Mouse (Mus musculus): ENCODE measurements around the gene Ica1l. TPM values are rescaled to one million over a fixed set of nuclear protein-coding genes. Genes with fewer than 3 reads are reported as not detected.

Ica1l gene
- polyA plus RNA-seq, 1 experiment from 2014 or later: 1.9 TPM

DNA sequence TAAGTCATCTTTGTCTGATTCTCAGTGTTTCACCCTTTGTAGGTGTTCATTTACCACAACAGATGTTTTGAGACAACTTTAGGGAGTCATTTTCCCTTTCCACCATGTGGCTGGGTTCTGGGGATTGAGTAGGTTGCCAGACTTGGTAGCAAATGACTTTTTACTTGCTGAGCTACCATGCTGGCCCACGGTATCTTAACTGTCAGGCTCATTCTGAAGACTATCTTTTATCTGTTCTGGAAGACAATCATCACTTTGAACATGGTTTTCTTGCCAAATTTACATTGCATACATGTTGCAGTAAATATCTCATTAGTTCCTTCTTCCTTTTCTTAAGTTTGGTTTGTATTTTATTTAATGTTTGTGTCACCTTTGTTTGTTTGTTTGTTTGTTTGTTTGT is 97.0 kb downstream of the Ica1l start:
- no peak overlapping the region for H3K4me3 ChIP-seq (ENCODE audit: low read depth, low read length)
- no peak overlapping the region for H3K9ac ChIP-seq (ENCODE audit: low read depth, low read length)
- peaks cover 7% of the 10 kb centered on the region; the same call in 1 of the 2 replicates for H3K4me1 ChIP-seq (ENCODE audit: control insufficient read depth, insufficient read depth, low read length)
- H3K36me3 ChIP-seq (ENCODE audit: control insufficient read depth, insufficient read depth, low read length): peaks cover 18% of the 10 kb centered on the region
- no peak overlapping the region for H3K4me2 ChIP-seq (ENCODE audit: low read depth, low read length)
- DNase-seq (ENCODE audit: low spot score) (no peak), ATAC-seq (ENCODE audit: low read depth) (no peak)
- H3K27ac ChIP-seq (replicated peaks; ENCODE audit: low read depth, low read length): no peak overlapping the region
- no peaks in the 10 kb centered on the region for H3K27me3 ChIP-seq (replicated peaks; ENCODE audit: control insufficient read depth, insufficient read depth, low read length)
- 71% methylated on average over 1 of the region's 1 CpGs for WGBS
- H3K9me3 ChIP-seq (ENCODE audit: control insufficient read depth, low read length): no peaks in the 10 kb centered on the region

DNA sequence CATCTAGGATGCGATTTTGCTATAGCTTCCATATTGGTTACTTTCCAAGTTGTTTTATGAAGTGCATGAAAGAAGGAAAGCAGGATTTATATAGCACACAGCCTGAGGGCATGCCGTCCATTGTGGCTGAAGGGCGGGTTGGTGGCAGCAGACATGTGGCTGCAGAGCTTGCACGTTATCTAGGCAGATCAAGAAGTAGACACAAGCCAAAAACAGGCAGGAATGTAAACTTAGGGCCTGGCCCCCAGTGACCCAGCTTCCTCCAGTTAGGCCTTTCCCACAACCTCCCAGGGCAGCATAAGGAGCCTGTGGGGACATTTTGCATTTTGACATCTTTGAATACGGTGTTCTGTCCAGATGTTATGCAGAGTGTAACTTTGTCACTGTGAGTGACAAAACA is 99.2 kb downstream of the Ica1l start:
- H3K4me2 ChIP-seq (ENCODE audit: low read depth, low read length): no peak overlapping the region

GRCm38 (mm10) chr1:59942057-59942790 is 100.8 kb downstream of the Ica1l start:
- Histone ChIP-seq H3K9me3 (ENCODE audit: control insufficient read depth, low read length) (no peaks in the 10 kb centered on the region), H3K9ac (ENCODE audit: low read depth, low read length) (no peak overlapping the region), H3K4me3 (ENCODE audit: low read depth, low read length) (no peak overlapping the region), H3K36me3 (ENCODE audit: control insufficient read depth, insufficient read depth, low read length) (no peaks in the 10 kb centered on the region), H3K4me2 (ENCODE audit: low read depth, low read length) (no peak overlapping the region), H3K27ac (replicated peaks; ENCODE audit: low read depth, low read length) (no peak overlapping the region), H3K27me3 (replicated peaks; ENCODE audit: control insufficient read depth, insufficient read depth, low read length) (no peaks in the 10 kb centered on the region), H3K4me1 (ENCODE audit: control insufficient read depth, insufficient read depth, low read length) (peaks cover 7% of the 10 kb centered on the region; the same call in 1 of the 2 replicates)
- DNase-seq (ENCODE audit: low spot score) (no peak), ATAC-seq (ENCODE audit: low read depth) (no peak)
- 67% methylated on average over 6 of the region's 6 CpGs for WGBS

More for the DNA sequence above, 99.2 kb downstream of the Ica1l start:
- Histone ChIP-seq H3K9ac (ENCODE audit: low read depth, low read length) (no peak overlapping the region), H3K36me3 (ENCODE audit: control insufficient read depth, insufficient read depth, low read length) (peaks cover 1% of the 10 kb centered on the region; the same call in 1 of the 2 replicates), H3K4me3 (ENCODE audit: low read depth, low read length) (no peak overlapping the region), H3K9me3 (ENCODE audit: control insufficient read depth, low read length) (no peaks in the 10 kb centered on the region), H3K27ac (replicated peaks; ENCODE audit: low read depth, low read length) (no peak overlapping the region), H3K4me1 (ENCODE audit: control insufficient read depth, insufficient read depth, low read length) (peaks cover 7% of the 10 kb centered on the region; the same call in 1 of the 2 replicates), H3K27me3 (replicated peaks; ENCODE audit: control insufficient read depth, insufficient read depth, low read length) (no peaks in the 10 kb centered on the region)
- DNase-seq (ENCODE audit: low spot score) (peak; percentile 2), ATAC-seq (ENCODE audit: low read depth) (no peak)
- WGBS: 42% methylated on average over 5 of the region's 5 CpGs

GRCm38 (mm10) chr1:59941063-59941462 is 101.9 kb downstream of the Ica1l start:
- Histone ChIP-seq H3K27ac (replicated peaks; ENCODE audit: low read depth, low read length) (no peak overlapping the region), H3K27me3 (replicated peaks; ENCODE audit: control insufficient read depth, insufficient read depth, low read length) (no peaks in the 10 kb centered on the region), H3K36me3 (ENCODE audit: control insufficient read depth, insufficient read depth, low read length) (no peaks in the 10 kb centered on the region), H3K4me1 (ENCODE audit: control insufficient read depth, insufficient read depth, low read length) (peaks cover 7% of the 10 kb centered on the region; the same call in 1 of the 2 replicates), H3K4me2 (ENCODE audit: low read depth, low read length) (no peak overlapping the region), H3K4me3 (ENCODE audit: low read depth, low read length) (no peak overlapping the region), H3K9me3 (ENCODE audit: control insufficient read depth, low read length) (no peaks in the 10 kb centered on the region), H3K9ac (ENCODE audit: low read depth, low read length) (no peak overlapping the region)
- DNase-seq (ENCODE audit: low spot score): no peak
- ATAC-seq (ENCODE audit: low read depth): no peak
- WGBS: 94% methylated on average over 1 of the region's 1 CpGs

DNA sequence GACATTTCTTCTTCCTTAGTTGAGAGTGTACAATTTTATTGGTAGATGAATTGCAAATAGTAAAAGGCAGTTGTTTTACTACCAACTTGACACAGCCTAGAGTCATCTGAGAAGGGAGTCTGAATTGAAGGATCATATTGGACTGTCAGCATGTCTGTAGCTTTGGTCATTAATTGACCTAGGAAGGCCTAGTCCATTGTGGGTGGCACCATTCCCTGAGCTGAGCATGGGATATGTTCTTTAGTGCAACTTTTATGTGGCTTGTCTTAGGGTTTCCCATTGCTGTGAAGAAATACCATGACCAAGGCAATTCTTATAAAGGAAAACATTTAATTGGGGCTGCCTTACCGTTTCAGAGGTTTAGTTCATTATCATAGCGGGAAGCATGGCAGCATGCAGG is 110.0 kb downstream of the Ica1l start:
- H3K36me3 ChIP-seq (ENCODE audit: control insufficient read depth, insufficient read depth, low read length): no peaks in the 10 kb centered on the region
- ATAC-seq (ENCODE audit: low read depth): no peak
- 92% methylated on average over 2 of the region's 2 CpGs for WGBS
- no peaks in the 10 kb centered on the region for H3K4me1 ChIP-seq (ENCODE audit: control insufficient read depth, insufficient read depth, low read length)
- H3K27me3 ChIP-seq (replicated peaks; ENCODE audit: control insufficient read depth, insufficient read depth, low read length): no peaks in the 10 kb centered on the region
- no peak overlapping the region for H3K4me3 ChIP-seq (ENCODE audit: low read depth, low read length)
- no peak overlapping the region for H3K4me2 ChIP-seq (ENCODE audit: low read depth, low read length)
- no peaks in the 10 kb centered on the region for H3K9me3 ChIP-seq (ENCODE audit: control insufficient read depth, low read length)
- H3K9ac ChIP-seq (ENCODE audit: low read depth, low read length): no peak overlapping the region
- DNase-seq (ENCODE audit: low spot score): no peak
- H3K27ac ChIP-seq (replicated peaks; ENCODE audit: low read depth, low read length): no peak overlapping the region

Other genes starting within 250 kb of the Ica1l start
- gene Fam117b, start 130.2 kb downstream of the Ica1l start, polyA plus RNA-seq (2014; fragmentation: Nextera tagmentation; extraction: Ambion mirVana): 10.7 and 11.8 TPM in 2 replicates
- gene Carf, start 55.1 kb upstream of the Ica1l start, polyA plus RNA-seq (2014; fragmentation: Nextera tagmentation; extraction: Ambion mirVana): 6.3 and 7.1 TPM in 2 replicates
- gene Wdr12, start 55.5 kb upstream of the Ica1l start, polyA plus RNA-seq (2014; fragmentation: Nextera tagmentation; extraction: Ambion mirVana): 45.6 and 45.7 TPM in 2 replicates
- gene Nbeal1, start 137.4 kb upstream of the Ica1l start, polyA plus RNA-seq (2014; fragmentation: Nextera tagmentation; extraction: Ambion mirVana): 8.9 and 10.1 TPM in 2 replicates